Mouse (Mus musculus): ENCODE data around the gene 4933407L21Rik. TPM values are rescaled to one million over a fixed set of nuclear protein-coding genes. Genes with fewer than 3 reads are reported as not detected.

Gene 4933407L21Rik
- polyA plus RNA-seq, 1 experiment = 0.16 TPM

DNA sequence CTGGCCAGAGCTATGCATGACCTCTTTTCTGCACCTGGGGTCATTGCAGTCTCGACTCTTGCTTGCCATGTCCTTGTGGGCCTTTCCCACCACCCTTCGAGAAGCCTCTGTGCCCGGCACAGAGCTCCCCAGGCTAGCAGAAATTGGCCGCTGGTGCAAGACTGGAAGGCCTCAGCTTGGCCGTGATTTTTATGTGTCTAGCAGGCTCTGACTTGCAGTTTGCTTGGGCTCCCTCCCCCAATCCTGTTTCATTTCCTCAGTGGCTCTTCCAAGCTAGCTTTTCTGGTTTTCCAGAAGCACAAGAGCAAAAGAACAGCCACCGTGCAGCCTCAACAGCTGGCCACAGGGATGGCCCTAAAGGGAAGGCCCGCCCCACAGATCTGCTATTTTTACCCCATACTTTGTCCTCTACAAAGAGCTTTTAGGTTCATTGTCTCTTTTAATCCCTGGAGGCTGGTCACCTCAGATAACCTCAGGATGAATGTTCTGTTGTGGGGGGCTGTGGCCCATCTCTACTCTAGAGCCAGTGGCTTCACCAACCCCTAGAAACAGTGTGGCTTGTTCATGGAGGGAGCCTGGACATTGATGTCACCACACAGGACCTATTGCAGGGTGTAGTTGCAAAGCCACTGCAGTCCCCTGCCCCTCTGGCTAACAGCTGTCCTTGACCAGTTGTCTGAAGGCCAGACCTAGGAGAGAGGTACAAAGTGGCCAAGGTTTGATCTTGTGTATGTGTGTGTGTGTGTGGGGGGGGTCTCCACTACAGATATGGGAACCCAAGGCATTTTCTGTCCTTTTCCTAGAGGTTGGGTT is 27.6 kb upstream of the 4933407L21Rik start:
- TF ChIP-seq CTCF (IDR thresholded peaks at IDR 0.05; ENCODE audit: extremely low read depth, insufficient read depth, insufficient read length, insufficient replicate concordance) (no peak), POLR2A (IDR thresholded peaks at IDR 0.05; ENCODE audit: low read depth, low read length) (no peak)
- no peaks in the 10 kb centered on the region for H3K27me3 ChIP-seq (ENCODE audit: control insufficient read depth, insufficient read depth, low read length)
- H3K4me1 ChIP-seq (ENCODE audit: control insufficient read depth, insufficient read depth, insufficient read length) = peaks cover 6% of the 10 kb centered on the region; the same call in 1 of the 2 replicates
- DNase-seq (ENCODE audit: low read depth in 1 of 2, low spot score in 2 of 2) = no peak
- H3K4me3 ChIP-seq (ENCODE audit: extremely low read depth, insufficient read depth, insufficient read length) = no peak overlapping the region
- peaks cover 3% of the 10 kb centered on the region; the same call in 1 of the 2 replicates for H3K36me3 ChIP-seq (ENCODE audit: control insufficient read depth, insufficient read depth, low read length)
- no peak overlapping the region for H3K27ac ChIP-seq (ENCODE audit: insufficient read depth, low read length)
- 74% methylated on average over 7 of the region's 7 CpGs for WGBS

DNA sequence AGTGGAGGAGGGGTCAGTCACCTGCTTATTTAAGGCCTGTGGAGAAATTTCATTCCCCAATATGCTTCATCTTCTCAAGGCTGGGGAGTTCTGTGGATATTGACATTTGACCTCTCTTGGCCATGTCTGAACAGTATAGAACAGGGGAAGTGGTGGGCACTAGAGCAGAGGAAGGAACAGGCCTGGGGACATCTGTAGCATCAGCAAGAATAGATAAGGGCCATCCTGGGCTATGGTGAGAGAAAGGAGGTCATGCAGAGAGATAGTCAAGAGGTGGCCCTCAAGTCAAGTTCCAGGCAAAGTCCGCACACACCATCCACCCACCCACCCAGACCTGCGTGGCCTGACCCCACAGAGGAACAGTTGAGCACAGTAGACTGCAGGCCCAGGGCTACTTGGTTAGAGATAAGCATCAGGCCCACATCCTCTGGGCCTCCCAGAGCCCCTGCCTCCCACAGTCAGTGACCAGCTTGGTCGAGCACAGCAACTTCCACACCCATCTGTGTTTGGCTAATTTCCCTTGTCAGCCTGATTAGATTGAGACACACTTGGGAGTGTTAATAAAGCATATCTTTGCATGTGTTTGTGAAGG is 26.7 kb upstream of the 4933407L21Rik start:
- TF ChIP-seq POLR2A (IDR thresholded peaks at IDR 0.05; ENCODE audit: low read depth, low read length) (no peak), CTCF (IDR thresholded peaks at IDR 0.05; ENCODE audit: extremely low read depth, insufficient read depth, insufficient read length, insufficient replicate concordance) (no peak)
- Histone ChIP-seq H3K27ac (ENCODE audit: insufficient read depth, low read length) (no peak overlapping the region), H3K27me3 (ENCODE audit: control insufficient read depth, insufficient read depth, low read length) (no peaks in the 10 kb centered on the region), H3K36me3 (ENCODE audit: control insufficient read depth, insufficient read depth, low read length) (peaks cover 4% of the 10 kb centered on the region), H3K4me3 (ENCODE audit: extremely low read depth, insufficient read depth, insufficient read length) (no peak overlapping the region), H3K4me1 (ENCODE audit: control insufficient read depth, insufficient read depth, insufficient read length) (peaks cover 6% of the 10 kb centered on the region; the same call in 1 of the 2 replicates)
- WGBS = 76% methylated on average over 3 of the region's 3 CpGs
- DNase-seq (ENCODE audit: low read depth in 1 of 2, low spot score in 2 of 2) = no peak

DNA sequence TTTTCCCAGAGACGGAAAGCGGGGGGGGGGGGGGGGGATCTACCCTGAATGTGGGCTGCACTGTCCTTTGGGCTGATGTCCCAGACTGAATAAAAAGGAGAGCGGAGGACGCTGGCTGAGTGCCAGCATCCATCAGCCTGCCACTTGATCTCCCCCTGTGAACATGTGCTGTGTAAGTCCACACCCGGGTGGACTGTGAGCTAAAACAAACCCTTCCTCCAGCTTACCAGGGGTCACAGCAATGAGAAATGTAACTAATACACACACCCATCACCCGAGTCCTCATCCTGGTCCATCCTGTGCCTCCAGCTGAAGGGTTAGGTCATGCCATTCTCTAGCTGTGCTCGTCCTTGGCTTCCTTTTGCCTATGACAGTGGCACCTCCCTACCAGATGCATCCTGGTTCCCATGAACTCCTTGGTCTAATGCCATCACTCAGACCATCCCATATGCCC is 26.1 kb upstream of the 4933407L21Rik start:
- no peak for DNase-seq (ENCODE audit: low read depth in 1 of 2, low spot score in 2 of 2)
- Histone ChIP-seq H3K27me3 (ENCODE audit: control insufficient read depth, insufficient read depth, low read length) (no peaks in the 10 kb centered on the region), H3K27ac (ENCODE audit: insufficient read depth, low read length) (no peak overlapping the region), H3K4me3 (ENCODE audit: extremely low read depth, insufficient read depth, insufficient read length) (no peak overlapping the region), H3K36me3 (ENCODE audit: control insufficient read depth, insufficient read depth, low read length) (peaks cover 6% of the 10 kb centered on the region), H3K4me1 (ENCODE audit: control insufficient read depth, insufficient read depth, insufficient read length) (peaks cover 3% of the 10 kb centered on the region; the same call in 1 of the 2 replicates)
- TF ChIP-seq CTCF (IDR thresholded peaks at IDR 0.05; ENCODE audit: extremely low read depth, insufficient read depth, insufficient read length, insufficient replicate concordance) (no peak), POLR2A (IDR thresholded peaks at IDR 0.05; ENCODE audit: low read depth, low read length) (no peak)
- 83% methylated on average over 7 of the region's 7 CpGs for WGBS

DNA sequence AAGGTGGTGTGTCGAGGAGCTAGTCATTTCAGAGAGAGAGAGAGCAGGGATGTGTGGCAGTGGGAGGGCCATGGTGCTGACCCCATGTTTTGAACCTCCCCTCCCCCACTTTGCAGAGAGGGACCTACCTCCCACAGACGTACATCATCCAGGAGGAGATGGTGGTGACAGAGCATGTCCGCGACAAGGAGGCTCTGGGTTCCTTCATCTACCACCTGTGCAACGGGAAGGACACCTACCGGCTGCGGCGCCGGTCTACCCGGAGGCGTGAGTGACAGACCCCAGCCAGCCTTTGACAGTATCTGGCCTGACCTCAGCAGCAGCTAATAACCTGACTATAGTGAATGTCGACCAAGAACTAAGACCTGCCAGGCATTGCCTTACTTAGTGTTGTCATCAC is 21.4 kb upstream of the 4933407L21Rik start:
- no peak overlapping the region for H3K4me3 ChIP-seq (ENCODE audit: extremely low read depth, insufficient read depth, insufficient read length)
- DNase-seq (ENCODE audit: low read depth in 1 of 2, low spot score in 2 of 2) = no peak
- no peaks in the 10 kb centered on the region for H3K27me3 ChIP-seq (ENCODE audit: control insufficient read depth, insufficient read depth, low read length)
- TF ChIP-seq POLR2A (IDR thresholded peaks at IDR 0.05; ENCODE audit: low read depth, low read length) (no peak), CTCF (IDR thresholded peaks at IDR 0.05; ENCODE audit: extremely low read depth, insufficient read depth, insufficient read length, insufficient replicate concordance) (no peak)
- H3K36me3 ChIP-seq (ENCODE audit: control insufficient read depth, insufficient read depth, low read length) = peaks cover 8% of the 10 kb centered on the region
- H3K4me1 ChIP-seq (ENCODE audit: control insufficient read depth, insufficient read depth, insufficient read length) = no peaks in the 10 kb centered on the region
- no peak overlapping the region for H3K27ac ChIP-seq (ENCODE audit: insufficient read depth, low read length)
- WGBS = 92% methylated on average over 12 of the region's 12 CpGs

DNA sequence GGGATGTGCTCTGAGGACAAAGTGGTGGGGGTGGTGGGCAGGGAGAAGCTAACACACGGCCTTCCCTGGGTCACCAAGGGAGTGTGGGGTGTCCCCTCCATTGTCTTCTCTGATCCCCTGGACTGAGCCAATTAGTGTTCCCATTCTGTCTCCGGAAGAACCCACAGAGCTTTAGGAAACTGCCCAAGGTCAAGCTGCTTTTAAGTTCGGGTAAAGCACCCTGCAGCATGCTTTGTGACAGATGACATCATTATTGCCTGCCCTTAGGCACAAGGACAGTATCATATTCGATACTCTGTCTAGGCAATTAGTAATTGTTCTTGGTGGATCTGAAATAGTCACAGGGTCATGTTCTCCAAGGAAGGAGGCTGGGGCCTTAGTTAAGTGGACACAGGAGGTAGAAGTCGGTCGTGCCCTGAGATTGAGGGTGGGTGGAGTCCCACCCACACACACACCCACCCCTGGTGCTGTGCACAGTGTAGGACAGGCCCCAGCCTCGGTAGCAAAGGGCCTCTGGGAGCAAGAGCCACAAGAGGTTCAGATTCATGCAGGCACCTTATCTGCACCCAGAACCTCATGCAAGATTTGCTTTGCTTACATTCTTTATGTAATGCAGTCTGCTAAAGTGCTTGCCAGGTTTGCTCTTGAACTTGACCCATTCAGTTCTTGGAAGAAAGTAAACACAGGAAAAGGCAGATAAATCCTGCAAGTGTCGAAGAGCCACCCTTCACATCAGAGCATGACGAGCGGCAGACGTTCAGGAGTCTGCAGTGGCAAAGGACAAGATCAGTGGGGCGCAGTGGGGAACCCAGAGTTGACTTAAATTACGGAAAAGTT is 19.3 kb upstream of the 4933407L21Rik start:
- no peak overlapping the region for H3K4me3 ChIP-seq (ENCODE audit: extremely low read depth, insufficient read depth, insufficient read length)
- no peak for TF ChIP-seq POLR2A (IDR thresholded peaks at IDR 0.05; ENCODE audit: low read depth, low read length)
- TF ChIP-seq CTCF (IDR thresholded peaks at IDR 0.05; ENCODE audit: extremely low read depth, insufficient read depth, insufficient read length, insufficient replicate concordance) = no peak

DNA sequence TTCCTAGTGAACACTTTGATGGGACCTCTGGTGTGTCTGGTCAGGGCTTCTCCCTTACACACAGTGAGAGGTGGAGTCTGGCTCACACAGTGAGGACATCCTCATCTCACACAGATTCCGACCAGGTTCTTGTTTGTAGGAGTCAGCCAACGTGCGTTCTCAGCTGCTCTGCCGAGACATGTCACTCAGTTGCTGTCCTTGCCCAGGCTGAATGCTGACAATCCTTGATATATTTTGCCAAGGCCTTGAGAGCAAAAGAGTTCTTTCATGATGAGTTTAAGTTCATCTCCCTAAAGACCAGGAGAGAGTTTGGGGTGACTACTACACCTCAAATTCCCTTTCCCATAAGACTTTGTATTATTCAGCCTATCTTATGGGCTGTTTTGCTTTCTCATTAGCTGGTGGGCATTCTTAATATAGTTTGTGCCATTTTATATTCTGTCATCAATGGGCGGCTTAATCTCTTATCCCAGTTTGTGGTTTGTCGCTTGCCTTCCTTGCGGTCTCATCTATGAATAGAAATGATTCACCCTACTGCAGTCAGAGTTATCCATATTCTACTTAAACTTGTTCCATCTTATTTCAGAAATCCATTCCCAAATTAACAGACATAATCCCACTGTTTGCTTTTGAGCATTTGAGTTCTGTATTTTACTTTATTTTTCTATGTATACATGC is 15.1 kb upstream of the 4933407L21Rik start:
- no peak for TF ChIP-seq CTCF (IDR thresholded peaks at IDR 0.05; ENCODE audit: extremely low read depth, insufficient read depth, insufficient read length, insufficient replicate concordance)
- no peak for TF ChIP-seq POLR2A (IDR thresholded peaks at IDR 0.05; ENCODE audit: low read depth, low read length)

More for the DNA sequence above, 19.3 kb upstream of the 4933407L21Rik start:
- WGBS = 81% methylated on average over 13 of the region's 13 CpGs
- no peak for DNase-seq (ENCODE audit: low read depth in 1 of 2, low spot score in 2 of 2)
- H3K36me3 ChIP-seq (ENCODE audit: control insufficient read depth, insufficient read depth, low read length) = peaks cover 7% of the 10 kb centered on the region
- no peak overlapping the region for H3K27ac ChIP-seq (ENCODE audit: insufficient read depth, low read length)
- H3K4me1 ChIP-seq (ENCODE audit: control insufficient read depth, insufficient read depth, insufficient read length) = no peaks in the 10 kb centered on the region
- no peaks in the 10 kb centered on the region for H3K27me3 ChIP-seq (ENCODE audit: control insufficient read depth, insufficient read depth, low read length)

More for the DNA sequence above, 15.1 kb upstream of the 4933407L21Rik start:
- Histone ChIP-seq H3K4me1 (ENCODE audit: control insufficient read depth, insufficient read depth, insufficient read length) (no peaks in the 10 kb centered on the region), H3K36me3 (ENCODE audit: control insufficient read depth, insufficient read depth, low read length) (peaks cover under 1% of the 10 kb centered on the region), H3K27ac (ENCODE audit: insufficient read depth, low read length) (no peak overlapping the region), H3K4me3 (ENCODE audit: extremely low read depth, insufficient read depth, insufficient read length) (no peak overlapping the region), H3K27me3 (ENCODE audit: control insufficient read depth, insufficient read depth, low read length) (no peaks in the 10 kb centered on the region)
- 92% methylated on average over 7 of the region's 7 CpGs for WGBS
- no peak for DNase-seq (ENCODE audit: low read depth in 1 of 2, low spot score in 2 of 2)
